Mouse (Mus musculus): ENCODE data around the gene Naalad2.

The Naalad2 gene

DNA sequence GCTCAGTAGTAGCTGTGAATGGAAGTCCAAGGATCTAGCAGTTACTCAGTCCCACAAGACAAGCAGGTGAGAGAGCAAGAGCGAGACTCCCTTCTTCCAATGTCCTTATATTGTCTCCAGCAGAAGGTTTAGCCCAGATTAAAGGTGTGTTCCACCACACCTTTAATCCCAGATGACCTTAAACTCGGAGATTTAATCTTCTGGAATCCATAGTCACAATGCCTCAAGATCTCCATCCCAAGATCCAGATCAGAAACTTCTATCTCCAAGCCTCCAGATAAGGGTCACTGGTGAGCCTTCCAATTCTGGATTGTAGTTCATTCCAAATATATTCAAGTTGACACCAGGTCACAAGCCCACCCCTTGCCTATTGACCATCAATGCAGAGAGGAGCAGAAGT, at the start of gene Naalad2:
TSS of gene Naalad2 (minus strand) at position 101 of the 400 bp plus-strand sequence.
- WGBS = 76% methylated on average over 2 of the region's 2 CpGs

GRCm38 (mm10) chr9:18431687-18432086, 28.9 kb upstream of the Naalad2 start:
- 43% methylated on average over 10 of the region's 10 CpGs for WGBS

DNA sequence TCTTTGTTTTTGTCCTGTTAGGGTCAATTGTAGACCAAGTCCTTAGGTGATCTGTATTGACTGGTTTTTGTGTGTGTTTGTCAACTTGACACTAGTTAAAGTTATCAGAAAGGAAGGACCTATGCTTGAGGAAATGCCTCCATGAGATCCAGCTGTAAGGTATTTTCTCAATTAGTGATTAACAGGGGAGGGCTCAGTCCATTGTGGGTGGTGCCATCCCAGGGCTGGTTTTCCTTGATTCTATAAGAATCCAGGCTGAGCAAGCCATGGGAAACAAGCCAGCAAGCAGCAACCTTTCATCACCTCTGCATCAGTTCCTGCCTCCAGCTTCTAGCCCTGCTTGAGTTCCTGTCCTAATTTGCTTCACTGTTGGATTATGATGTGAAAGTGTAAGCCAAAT, 27.6 kb upstream of the Naalad2 start, which contains the start of gene Mbd3l2:
TSS of gene Mbd3l2 (plus strand) at position 301 of the 400 bp plus-strand sequence.

DNA sequence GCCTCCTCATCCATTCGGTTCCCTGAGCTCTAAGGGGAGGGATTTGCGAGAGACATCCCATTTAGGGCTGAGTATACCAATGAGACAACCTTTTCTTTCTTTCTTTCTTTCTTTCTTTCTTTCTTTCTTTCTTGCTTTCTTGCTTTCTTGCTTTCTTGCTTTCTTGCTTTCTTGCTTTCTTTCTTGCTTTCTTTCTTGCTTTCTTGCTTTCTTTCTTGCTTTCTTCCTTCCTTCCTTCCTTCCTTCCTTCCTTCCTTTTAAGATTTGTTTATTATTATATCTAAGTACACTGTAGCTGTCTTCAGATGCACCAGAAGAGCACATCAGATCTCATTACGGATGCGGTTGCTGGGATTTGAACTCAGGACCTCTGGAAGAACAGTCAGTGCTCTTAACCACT, 9.6 kb upstream of the Naalad2 start:
- 79% methylated on average over 4 of the region's 4 CpGs for WGBS

DNA sequence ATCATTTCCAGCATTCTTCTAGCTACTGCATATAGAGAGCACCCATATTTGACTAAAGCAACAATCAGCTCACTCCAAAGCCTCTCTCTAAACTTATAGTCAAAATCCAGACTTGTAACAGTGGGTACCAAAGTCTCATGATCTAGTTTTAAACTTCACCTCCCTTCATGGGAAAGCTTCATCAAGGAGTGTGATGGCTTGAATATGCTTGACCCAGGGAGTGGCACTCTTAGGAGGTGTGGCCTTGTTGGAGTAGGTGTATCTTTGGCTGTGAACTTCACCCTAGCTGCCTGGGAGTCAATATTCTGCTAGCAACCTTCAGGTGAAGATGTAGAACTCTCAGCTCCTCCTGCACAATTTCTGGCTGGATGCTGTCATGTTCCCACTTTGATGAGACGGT, 1.3 kb upstream of the Naalad2 start, which contains the start of gene Ubtfl1:
TSS of gene Ubtfl1 (plus strand) at position 301 of the 400 bp plus-strand sequence.
- 76% methylated on average over 1 of the region's 1 CpGs for WGBS

DNA sequence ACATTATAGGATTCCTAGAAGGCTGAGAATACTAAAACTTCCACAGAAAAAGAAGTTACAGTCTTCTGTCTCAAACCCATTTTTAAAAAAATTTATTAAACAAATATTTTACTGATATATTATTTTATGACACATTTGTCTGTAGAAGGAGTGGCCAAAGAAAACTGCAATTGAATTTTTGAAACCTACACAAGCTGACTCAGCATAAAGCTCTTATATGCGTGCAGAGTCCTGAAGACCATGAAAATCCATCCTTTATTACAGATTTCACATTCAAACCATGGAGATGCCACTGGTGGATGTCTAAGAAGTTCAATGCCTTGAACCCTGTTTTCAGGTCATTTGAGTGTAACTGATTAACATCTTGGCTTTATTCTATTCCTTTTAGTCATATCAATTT, 3.2 kb downstream of the Naalad2 start:
- 86% methylated on average over 1 of the region's 1 CpGs for WGBS

- 45% methylated on average over 6 of the region's 6 CpGs for WGBS
Measured at GRCm38 (mm10) chr9:18385782-18386181, 17.0 kb downstream of the Naalad2 start.

DNA sequence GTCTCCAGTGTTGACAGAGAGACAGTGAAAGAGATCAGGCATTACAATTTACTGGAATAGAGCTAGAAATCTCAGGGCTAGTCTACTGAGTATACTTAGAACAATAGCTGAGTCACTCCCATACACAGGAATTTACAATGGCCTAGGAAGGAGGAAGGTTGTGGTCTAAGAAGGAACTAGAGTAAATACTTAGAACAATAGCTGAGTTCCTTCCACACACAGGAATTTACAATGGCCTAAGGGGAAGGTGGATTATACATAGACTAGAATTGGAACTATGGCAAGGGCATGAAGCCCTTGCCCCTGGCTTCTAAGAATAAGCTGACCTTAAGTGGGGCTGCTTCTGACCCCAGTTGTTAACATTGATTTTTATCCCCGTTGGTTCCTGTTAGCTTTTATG, 29.8 kb downstream of the Naalad2 start:
- WGBS = 83% methylated on average over 1 of the region's 1 CpGs

GRCm38 (mm10) chr9:18319990-18320389, 82.8 kb downstream of the Naalad2 start:
- 91% methylated on average over 3 of the region's 3 CpGs for WGBS

DNA sequence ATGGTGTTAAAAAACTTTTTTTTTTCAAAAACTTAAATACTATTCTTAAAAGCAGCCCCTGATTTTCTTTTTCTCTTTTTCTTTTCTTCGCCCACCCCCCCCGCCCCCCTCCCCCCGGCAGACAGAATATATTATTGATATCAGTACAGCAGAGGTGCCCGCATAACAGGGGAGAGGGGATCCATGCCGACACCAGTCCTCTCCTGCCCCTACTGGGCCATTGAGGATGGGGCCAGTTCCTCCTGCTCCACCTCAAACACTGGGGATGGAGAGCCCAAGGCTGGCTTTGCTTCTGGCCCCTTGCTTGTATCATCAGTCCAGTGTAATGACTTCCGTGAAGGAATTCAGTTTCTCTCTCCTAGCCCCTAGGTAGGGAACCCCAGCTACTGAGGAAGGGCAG, 104.5 kb downstream of the Naalad2 start:
- 78% methylated on average over 6 of the region's 6 CpGs for WGBS

DNA sequence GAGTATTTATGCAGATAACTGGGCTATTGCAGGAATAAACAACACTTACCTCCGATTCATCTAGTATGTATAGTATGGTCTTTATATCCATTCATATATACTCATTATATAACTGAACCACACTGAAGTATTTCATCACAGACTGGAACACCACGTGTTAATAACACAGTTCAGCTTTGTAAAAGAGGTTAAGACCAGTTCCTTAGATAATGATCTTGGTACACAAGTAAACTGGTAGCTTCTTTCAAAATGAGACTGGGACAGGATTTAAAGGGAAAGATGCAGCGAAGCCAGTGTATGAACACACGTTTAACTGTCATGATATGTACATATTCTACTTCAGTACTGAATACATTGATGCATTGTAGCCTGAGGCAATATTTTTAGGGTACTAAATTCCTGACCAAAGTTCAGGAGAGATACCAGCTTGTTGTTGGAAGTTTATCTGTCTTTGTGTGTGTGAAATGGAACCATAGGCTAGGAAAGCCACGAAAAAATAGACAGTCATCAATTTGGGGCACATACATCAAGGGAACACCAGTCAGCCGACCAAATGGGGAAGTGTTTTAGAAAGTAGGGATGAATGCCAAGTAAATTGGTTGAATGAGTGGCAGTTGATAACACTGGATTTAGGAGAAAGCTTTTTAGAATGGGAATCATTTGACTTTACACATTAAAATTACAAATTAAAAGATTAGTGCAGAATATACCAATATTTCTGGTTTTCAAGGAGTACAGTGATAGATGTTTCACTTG, 109.6 kb downstream of the Naalad2 start:
- WGBS = 31% methylated on average over 6 of the region's 6 CpGs

GRCm38 (mm10) chr9:18292443-18292922, 110.3 kb downstream of the Naalad2 start:
- WGBS = under 1% methylated on average over 24 of the region's 24 CpGs

- WGBS = 2% methylated on average over 49 of the region's 49 CpGs
Measured at GRCm38 (mm10) chr9:18291571-18292429, 111.0 kb downstream of the Naalad2 start, which contains the start of gene Chordc1. Chordc1 (plus strand) TSS chr9:18292125.

DNA sequence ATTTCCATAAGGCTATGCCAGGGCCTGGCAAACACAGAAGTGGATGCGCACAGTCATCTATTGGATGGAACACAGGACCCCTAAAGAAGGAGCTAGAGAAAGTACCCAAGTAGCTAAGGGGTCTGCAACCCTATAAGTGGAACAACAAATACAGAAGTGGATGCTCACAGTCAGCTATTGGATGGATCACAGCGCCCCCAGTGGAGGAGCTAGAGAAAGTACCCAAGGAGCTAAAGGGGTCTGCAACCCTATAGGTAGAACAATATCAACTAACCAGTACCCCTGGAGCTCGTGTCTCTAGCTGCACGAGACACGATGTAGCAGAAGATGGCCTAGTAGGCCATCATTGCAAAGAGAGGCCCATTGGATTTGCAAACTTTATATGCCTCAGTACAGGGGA, 124.1 kb downstream of the Naalad2 start:
- WGBS = 29% methylated on average over 5 of the region's 5 CpGs

DNA sequence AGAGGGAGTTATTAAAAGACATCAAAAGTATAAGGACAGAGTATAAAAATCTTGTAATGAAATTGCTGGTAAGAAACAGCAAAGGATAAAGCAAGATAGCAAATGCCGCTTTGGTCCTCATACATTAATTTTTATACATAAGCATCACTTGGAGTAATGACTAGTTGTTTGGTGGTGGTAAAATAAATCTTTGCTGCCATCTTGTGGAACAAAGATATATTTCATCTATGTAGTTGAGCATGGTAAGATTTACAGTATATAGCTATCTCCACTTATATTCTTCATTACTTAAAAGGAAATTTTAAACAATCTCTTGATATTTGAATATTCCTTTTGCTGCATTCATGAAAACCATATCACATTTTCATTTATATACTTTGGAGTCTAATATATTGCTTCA, 125.3 kb downstream of the Naalad2 start:
- WGBS = 29% methylated on average over 1 of the region's 1 CpGs

DNA sequence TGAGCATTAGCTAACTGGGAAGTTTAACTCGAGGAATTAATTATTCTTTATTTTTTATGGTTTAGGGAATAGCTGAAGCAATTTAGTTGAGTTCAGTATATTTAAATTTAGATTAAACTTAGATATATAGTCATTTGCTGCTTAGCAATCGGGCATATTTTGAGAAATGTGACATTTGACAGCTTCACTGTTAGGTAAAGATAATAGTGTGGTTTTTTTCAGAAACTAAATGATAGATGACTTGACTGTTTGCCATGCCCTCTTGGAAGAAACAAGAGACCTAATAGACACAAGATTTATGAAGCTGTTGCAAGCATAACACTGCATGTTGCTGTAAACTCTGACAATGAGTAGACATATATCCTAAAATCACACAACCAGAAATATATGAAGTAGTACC, 126.0 kb downstream of the Naalad2 start:
- WGBS = 56% methylated on average over 2 of the region's 2 CpGs

GRCm38 (mm10) chr9:18275901-18276300, 126.9 kb downstream of the Naalad2 start:
- 96% methylated on average over 1 of the region's 1 CpGs for WGBS
